Mouse (Mus musculus): ENCODE measurements around the gene Hist1h1e.
"Not testable (repeated sequence)": the region's sequence is repeated elsewhere in the genome, so short reads cannot be mapped to it uniquely, and the experiment has no call there.

Gene Hist1h1e

DNA sequence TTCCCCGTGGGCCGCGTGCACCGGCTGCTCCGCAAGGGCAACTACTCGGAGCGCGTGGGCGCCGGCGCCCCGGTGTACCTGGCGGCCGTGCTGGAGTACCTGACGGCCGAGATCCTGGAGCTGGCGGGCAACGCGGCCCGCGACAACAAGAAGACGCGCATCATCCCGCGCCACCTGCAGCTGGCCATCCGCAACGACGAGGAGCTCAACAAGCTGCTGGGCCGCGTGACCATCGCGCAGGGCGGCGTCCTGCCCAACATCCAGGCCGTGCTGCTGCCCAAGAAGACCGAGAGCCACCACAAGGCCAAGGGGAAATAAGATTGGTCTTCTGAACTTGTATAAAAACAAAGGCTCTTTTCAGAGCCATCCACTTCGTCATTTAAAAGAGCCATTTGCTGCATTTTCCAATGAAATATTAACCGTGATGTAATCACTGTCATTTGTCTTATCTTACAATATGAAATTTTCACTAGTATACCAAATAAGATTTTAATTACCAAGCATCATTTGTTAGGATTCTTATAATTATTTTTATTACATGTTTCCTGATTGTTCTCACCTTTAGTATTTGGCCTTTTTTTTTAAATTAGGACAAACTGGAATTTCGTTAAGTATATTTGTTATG, 47.7 kb downstream of the Hist1h1e start:
- intact Hi-C loops (cut with DNase I), result not testable (repeated sequence)

DNA sequence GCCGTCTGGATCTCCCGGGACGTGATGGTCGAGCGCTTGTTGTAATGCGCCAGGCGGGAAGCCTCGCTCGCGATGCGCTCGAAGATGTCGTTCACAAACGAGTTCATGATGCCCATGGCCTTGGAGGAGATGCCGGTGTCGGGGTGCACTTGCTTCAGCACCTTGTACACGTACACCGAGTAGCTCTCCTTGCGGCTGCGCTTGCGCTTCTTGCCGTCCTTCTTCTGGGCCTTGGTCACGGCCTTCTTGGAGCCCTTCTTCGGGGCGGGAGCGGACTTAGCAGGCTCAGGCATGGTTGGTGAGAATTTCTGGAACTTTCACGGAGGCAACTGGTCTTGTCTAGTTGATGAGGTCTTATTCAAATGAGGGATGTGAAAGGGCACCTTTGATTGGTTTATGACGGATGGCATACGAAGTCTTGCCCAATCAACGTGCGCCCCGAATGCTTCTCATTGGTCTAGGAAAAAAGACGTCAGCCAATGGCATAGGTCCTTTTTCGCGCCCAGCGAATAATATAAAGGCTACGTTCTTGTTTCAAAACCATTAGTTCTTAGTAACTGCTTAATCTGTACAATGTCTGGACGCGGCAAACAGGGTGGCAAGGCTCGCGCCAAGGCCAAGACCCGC, 48.3 kb downstream of the Hist1h1e start, which contains the start of the genes Hist1h2bf and Hist1h2ad:
Hist1h2bf (minus strand) TSS at position 299 of the 627 bp plus-strand sequence.
Hist1h2ad (plus strand) TSS at position 484 of the 627 bp plus-strand sequence.
- intact Hi-C loops (cut with DNase I), result not testable (repeated sequence)

DNA sequence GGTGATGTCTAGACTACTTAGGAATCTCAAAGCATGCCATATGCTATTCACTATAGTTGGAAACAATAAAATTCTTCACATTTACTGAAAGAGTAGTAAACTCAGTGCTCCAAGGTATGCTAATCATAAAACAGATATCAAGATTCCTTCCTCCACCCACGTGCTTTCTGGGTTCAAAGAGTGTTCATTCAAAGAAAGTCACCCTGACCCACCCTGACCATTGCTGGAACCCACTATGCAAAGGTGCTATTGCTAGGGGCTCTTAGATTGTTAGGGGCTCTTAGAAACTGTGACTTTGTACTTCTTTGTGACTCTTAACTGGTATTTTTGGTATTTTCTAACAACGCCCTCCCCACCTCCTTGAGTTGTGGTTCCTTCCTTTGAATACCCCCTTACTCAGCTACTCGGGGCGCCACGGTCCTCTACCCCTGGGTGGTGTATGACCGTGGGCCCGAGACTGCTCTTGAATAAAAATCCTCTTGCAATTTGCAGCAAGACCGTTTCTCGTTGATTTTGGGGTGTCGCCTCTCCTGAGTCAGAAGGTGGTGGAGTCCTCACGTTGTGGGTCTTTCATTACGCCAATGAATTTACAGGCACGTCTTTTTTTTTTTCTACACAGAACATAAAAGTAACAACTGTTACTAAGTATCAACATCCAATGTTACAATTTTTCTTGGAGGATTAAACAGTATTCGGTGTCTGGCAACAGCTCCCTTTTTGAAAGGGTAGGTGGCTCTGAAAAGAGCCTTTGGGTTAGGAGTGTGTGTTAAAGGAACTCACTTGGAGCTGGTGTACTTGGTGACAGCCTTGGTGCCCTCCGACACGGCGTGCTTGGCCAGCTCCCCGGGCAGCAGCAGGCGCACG, 49.1 kb downstream of the Hist1h1e start:
- intact Hi-C loops (cut with DNase I), result not testable (repeated sequence)

DNA sequence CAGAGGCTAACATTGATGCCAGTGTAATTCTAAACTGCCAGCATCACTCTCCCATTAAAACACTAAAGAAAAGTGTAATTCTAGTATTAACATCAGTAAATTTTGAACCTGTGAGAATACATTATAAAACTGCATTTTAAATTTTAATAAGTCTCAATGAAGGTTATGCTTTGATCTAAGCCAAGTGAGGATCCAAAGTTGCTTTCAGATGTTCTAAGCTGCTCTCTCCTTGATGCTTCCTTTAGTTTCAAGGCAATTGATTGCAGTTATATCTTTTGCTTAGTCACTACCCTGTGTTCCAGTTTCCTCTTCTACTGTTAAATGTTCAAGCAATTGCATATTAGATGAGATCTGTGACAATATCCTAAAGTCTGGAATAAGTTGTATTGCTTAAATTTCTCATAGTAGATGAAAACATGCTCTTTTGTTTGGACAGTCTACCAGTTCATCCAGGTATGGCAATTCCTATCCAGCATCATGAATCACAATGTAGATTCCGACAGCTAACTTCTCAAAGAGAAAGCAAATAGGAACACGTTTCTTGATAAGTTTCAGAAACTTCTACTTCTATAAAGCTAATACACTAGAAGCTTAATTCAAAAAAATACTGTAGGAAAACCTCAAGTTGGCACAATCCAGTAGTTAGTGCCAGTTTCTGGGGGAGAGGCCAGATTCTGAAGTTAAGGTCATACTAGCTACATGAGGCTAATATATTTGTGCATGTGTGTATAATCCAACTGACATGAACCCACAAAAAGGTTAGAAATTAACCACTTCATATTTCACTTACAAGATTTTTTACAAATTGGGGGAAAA, 49.9 kb downstream of the Hist1h1e start:
- intact Hi-C loops (cut with DNase I), result no loop called here

DNA sequence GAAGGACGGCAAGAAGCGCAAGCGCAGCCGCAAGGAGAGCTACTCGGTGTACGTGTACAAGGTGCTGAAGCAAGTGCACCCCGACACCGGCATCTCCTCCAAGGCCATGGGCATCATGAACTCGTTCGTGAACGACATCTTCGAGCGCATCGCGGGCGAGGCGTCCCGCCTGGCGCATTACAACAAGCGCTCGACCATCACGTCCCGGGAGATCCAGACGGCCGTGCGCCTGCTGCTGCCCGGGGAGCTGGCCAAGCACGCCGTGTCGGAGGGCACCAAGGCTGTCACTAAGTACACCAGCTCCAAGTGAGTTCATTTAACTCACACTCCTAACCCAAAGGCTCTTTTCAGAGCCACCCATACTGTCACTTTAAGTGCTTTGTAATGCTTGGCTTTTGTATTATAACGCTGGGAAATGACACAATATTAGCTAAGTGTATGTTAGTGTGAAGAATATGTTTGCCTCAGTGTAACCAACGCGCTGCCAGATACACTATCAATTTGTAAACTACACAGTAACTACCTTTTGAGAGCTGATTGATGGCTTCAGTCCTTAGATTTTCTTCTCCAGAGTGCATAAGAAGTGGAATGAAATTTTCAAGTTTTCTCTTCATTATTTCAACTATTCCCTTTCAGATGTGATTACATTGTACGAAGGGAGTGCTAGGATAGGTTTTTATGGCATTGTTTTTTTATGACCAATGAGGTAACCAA, 50.7 kb downstream of the Hist1h1e start:
- intact Hi-C loops (cut with DNase I), result not testable (repeated sequence)

DNA sequence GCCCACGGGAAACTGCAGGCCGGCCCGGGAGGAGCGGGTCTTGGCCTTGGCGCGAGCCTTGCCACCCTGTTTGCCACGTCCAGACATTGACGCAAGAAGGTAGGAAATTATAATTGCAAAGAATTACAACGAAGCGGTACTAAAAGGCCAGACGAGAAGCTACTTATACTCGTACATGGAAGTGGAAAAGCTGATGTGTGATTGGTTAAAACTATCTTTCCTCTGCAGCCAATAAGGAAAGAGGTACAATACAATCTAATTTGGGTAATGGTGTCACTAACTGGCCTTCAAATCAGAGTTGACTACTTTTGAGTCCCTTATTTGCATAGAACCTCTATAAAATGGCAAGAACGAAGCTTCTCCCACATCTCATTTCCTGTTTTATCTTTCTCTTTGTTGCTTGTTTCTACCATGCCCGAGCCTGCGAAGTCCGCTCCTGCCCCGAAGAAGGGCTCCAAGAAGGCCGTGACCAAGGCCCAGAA, 51.3 kb downstream of the Hist1h1e start, which contains the start of the genes Hist1h2ae and Hist1h2bg:
Hist1h2ae (minus strand) TSS at position 199 of the 482 bp plus-strand sequence.
Hist1h2bg (plus strand) TSS at position 375 of the 482 bp plus-strand sequence.
- intact Hi-C loops (cut with DNase I), result no loop called here

Small RNA genes lying within 50 kb of the gene (microRNA-seq; reads per million reads assigned to microRNA genes)
- gene Gm44359, result 0 reads per million in 2 experiments
- gene Gm44394, result 0 reads per million in 2 experiments
